Mouse (Mus musculus) frontal cortex, postnatal 25 days (tissue): ENCODE measurements at regions not wholly inside any gene's neighbourhood (a gene's known extent, or its start where the extent isn't known, plus 50 kb on each side); places are given as distances from the start of the nearest gene placed in this dataset.

Experiments
- DNase-seq, 2 experiments: peaks; one replicate each; pipeline ENCODE4 v3.0.0; 2022; ENCODE audit warnings: low spot score in 2 of 2

GRCm38 (mm10) chr10:30259716-30260115 lies 59.4 kb upstream of the Cenpw start:
- no peak for DNase-seq

GRCm38 (mm10) chr10:30257889-30258288 lies 57.5 kb upstream of the Cenpw start:
- no peak for DNase-seq
